Mouse (Mus musculus) limb, embryonic 12.5 days (tissue): ENCODE measurements around the gene Cox18. TPM values are rescaled to one million over a fixed set of nuclear protein-coding genes. Genes with fewer than 3 reads are reported as not detected.
"Not testable (repeated sequence)": the region's sequence is repeated elsewhere in the genome, so short reads cannot be mapped to it uniquely, and the experiment has no call there.

Experiments used
- ATAC-seq: fragments of 200-750 bp; cut with Nextera tagmentation; 2 replicates; pipeline ENCODE4 v1.8.0; 2017; ENCODE audit warnings: low read depth, moderate TSS enrichment; ENCODE audit not compliant: insufficient number of reproducible peaks, insufficient read depth, low FRiP score, low TSS enrichment
- H3K27ac ChIP-seq: fragments of 300-500 bp; sonication (generic); 2 replicates; pipeline ENCODE4 v1.5.1; 2016; ENCODE audit warnings: mild to moderate bottlenecking, moderate library complexity
- H3K27me3 ChIP-seq: fragments of 300-500 bp; sonication (generic); 2 replicates; pipeline ENCODE4 v1.6.1; 2016; ENCODE audit warnings: mild to moderate bottlenecking, moderate library complexity
- H3K36me3 ChIP-seq: fragments of 300-500 bp; sonication (generic); 2 replicates; pipeline ENCODE4 v1.6.1; 2016; ENCODE audit warnings: mild to moderate bottlenecking, moderate library complexity
- H3K4me1 ChIP-seq: fragments of 300-500 bp; sonication (generic); replicated peaks from 2 replicates; pipeline ENCODE4 v1.6.1; 2016
- H3K4me2 ChIP-seq: fragments of 300-500 bp; sonication (generic); 2 replicates; pipeline ENCODE4 v1.6.1; 2016; ENCODE audit warnings: mild to moderate bottlenecking, moderate library complexity
- H3K4me3 ChIP-seq: fragments of 300-500 bp; sonication (generic); replicated peaks from 2 replicates; pipeline ENCODE4 v1.5.1; 2016; ENCODE audit warnings: mild to moderate bottlenecking
- H3K9ac ChIP-seq: fragments of 300-500 bp; sonication (generic); replicated peaks from 2 replicates; pipeline ENCODE4 v1.6.1; 2016; ENCODE audit warnings: mild to moderate bottlenecking, moderate library complexity
- H3K9me3 ChIP-seq: fragments of 300-500 bp; sonication (generic); 2 replicates; pipeline ENCODE4 v1.6.1; 2016; ENCODE audit warnings: mild to moderate bottlenecking, moderate library complexity
- WGBS: fragments of 180-500 bp; shearing (Covaris S2); methylation state at CpG from one replicate; pipeline ENCODE4 v1.1.7; 2016; 5-methylcytosine and 5-hydroxymethylcytosine counted together
- polyA plus RNA-seq: library from polyadenylated mRNA; unstranded; fragments of >200 nt; fragmentation: Nextera tagmentation; extraction: Ambion mirVana; gene quantifications from 2 replicates; pipeline ENCODE4 v1.2.1, GENCODE M21; 2016

Gene Cox18
- 34.4 and 35.9 TPM in 2 replicates for polyA plus RNA-seq

DNA sequence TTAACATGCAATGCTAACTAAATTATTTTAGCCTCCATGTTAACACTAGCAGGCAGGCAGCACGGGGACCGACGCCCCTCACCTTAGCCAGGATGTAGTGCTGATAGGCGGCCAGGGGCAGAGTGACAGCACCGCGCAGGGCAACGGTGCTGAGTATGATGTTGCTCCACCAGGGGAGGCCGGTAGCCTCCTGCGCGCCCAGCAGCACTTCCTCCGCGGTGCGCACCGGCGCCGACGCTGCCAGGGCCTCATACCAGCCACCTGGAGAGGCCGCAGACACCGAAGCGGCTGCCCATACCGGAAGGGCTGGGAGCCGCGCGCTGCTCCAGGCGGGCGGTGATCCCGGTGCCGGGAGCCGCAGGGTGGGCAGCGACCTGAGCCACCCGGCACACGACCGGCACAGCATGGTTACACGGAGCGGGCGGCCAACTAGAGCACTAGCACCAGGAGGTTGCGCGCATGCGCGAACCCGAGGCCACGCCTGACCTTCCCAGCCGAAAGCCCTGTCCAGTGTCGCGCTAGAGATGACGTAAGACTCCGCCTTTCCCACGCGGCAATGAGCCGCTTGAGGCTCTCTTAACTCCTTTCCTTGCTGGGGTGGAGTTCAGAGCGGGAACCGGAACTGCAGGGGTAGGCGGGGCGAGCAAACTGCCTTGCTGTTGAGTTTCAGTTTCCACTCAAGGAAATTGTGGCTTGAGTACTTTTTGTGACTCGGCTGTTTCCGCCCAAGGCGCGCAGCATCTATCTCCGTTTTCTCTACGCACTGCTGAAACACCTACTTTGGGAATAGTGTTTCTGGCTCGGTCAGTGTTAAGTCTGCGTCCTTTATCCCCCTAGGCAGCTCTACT, at the start of gene Cox18:
TSS of gene Cox18 (minus strand) at position 468 of the 848 bp plus-strand sequence.
- peak within 1 kb of the TSS; percentile 68 for H3K4me2 ChIP-seq
- H3K9ac ChIP-seq, result peak within 1 kb of the TSS; percentile 83
- H3K9me3 ChIP-seq, result no peaks in the 10 kb centered on the region
- no peaks in the 10 kb centered on the region for H3K27me3 ChIP-seq
- H3K36me3 ChIP-seq, result peaks cover 51% of the 10 kb centered on the region
- H3K4me3 ChIP-seq, result peak within 1 kb of the TSS; percentile 79
- H3K4me1 ChIP-seq, result peaks cover 6% of the 10 kb centered on the region
- peak; percentile 99 for ATAC-seq
- peak within 1 kb of the TSS; percentile 90 for H3K27ac ChIP-seq
- WGBS, result under 1% methylated on average over 62 of the region's 62 CpGs

- 80% methylated on average over 2 of the region's 2 CpGs for WGBS
- not testable (repeated sequence) for H3K4me3 ChIP-seq, H3K27ac ChIP-seq, H3K27me3 ChIP-seq, H3K4me2 ChIP-seq, ATAC-seq, H3K9me3 ChIP-seq, H3K4me1 ChIP-seq, H3K9ac ChIP-seq
- H3K36me3 ChIP-seq, result peaks cover 81% of the 10 kb centered on the region
Observed at GRCm38 (mm10) chr5:90262230-90262629, 38.4 kb upstream of the Cox18 start.

DNA sequence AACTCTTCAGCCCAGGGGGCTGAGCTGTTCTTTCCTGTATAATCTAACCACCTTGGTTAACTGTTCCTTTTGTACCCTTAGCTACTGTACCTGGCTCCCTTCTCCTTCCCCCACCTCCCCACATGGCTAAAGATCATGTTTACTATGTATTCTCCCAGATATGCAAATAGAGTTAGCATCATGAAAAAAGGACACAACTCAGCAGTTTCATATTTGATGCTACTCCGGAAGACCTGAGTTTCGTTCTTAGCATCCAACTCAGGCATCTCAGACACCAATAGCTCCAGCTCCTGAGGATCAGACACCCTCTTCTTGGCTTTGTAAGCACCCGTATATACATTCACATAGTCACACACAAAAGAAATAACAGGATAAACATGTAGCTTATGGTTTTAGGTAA, 33.2 kb upstream of the Cox18 start:
- no peak overlapping the region for H3K4me3 ChIP-seq
- no peaks in the 10 kb centered on the region for H3K27me3 ChIP-seq
- 95% methylated on average over 3 of the region's 3 CpGs for WGBS
- no peaks in the 10 kb centered on the region for H3K9me3 ChIP-seq
- H3K36me3 ChIP-seq, result peaks cover 93% of the 10 kb centered on the region
- no peak overlapping the region for H3K27ac ChIP-seq
- no peak overlapping the region for H3K9ac ChIP-seq
- H3K4me1 ChIP-seq, result no peaks in the 10 kb centered on the region
- no peak for ATAC-seq
- no peak overlapping the region for H3K4me2 ChIP-seq

GRCm38 (mm10) chr5:90247503-90247902, 23.7 kb upstream of the Cox18 start:
- Histone ChIP-seq H3K9ac (no peak overlapping the region), H3K4me2 (no peak overlapping the region), H3K36me3 (peaks cover 79% of the 10 kb centered on the region), H3K27ac (no peak overlapping the region), H3K27me3 (no peaks in the 10 kb centered on the region), H3K4me3 (no peak overlapping the region), H3K9me3 (no peaks in the 10 kb centered on the region), H3K4me1 (no peaks in the 10 kb centered on the region)
- ATAC-seq, result no peak

- no peak for ATAC-seq
- Histone ChIP-seq H3K9me3 (no peaks in the 10 kb centered on the region), H3K4me3 (no peak overlapping the region), H3K27ac (no peak overlapping the region), H3K27me3 (no peaks in the 10 kb centered on the region), H3K4me2 (no peak overlapping the region), H3K9ac (no peak overlapping the region), H3K36me3 (peaks cover 80% of the 10 kb centered on the region), H3K4me1 (no peaks in the 10 kb centered on the region)
- 89% methylated on average over 2 of the region's 2 CpGs for WGBS
Observed at GRCm38 (mm10) chr5:90246987-90247386, 23.2 kb upstream of the Cox18 start.

GRCm38 (mm10) chr5:90246567-90246966, 22.8 kb upstream of the Cox18 start:
- Histone ChIP-seq H3K36me3 (peaks cover 80% of the 10 kb centered on the region), H3K4me2 (no peak overlapping the region), H3K27me3 (no peaks in the 10 kb centered on the region), H3K4me3 (no peak overlapping the region), H3K9ac (no peak overlapping the region), H3K27ac (no peak overlapping the region), H3K9me3 (no peaks in the 10 kb centered on the region), H3K4me1 (no peaks in the 10 kb centered on the region)
- ATAC-seq, result no peak
- WGBS, result 80% methylated on average over 4 of the region's 4 CpGs

GRCm38 (mm10) chr5:90245416-90245815, 21.6 kb upstream of the Cox18 start:
- no peaks in the 10 kb centered on the region for H3K27me3 ChIP-seq
- no peaks in the 10 kb centered on the region for H3K9me3 ChIP-seq
- ATAC-seq, result no peak
- H3K4me3 ChIP-seq, result no peak overlapping the region
- 79% methylated on average over 4 of the region's 4 CpGs for WGBS
- H3K4me2 ChIP-seq, result no peak overlapping the region
- H3K27ac ChIP-seq, result no peak overlapping the region
- peaks cover 76% of the 10 kb centered on the region for H3K36me3 ChIP-seq
- no peaks in the 10 kb centered on the region for H3K4me1 ChIP-seq
- no peak overlapping the region for H3K9ac ChIP-seq

DNA sequence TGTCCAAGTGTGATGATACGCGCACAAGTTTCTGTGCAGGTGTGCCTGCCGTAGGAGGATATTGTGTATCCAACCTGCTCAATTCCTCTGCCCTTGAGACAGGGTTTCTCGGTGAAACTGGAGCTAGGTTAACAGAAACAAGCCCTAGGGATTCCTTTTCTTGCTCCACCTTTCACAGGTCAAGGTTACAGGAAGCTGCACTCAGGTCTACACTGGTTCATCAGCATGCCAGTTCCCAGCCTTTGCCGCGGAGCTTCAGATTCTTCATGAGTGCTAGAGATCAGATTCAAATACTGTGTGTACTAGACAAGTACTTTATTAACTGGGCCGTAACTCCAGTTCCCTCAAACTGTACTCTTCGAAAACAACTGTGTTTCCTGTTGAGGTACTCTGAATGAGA, 11.4 kb upstream of the Cox18 start:
- H3K4me1 ChIP-seq, result no peaks in the 10 kb centered on the region
- H3K4me2 ChIP-seq, result no peak overlapping the region
- no peaks in the 10 kb centered on the region for H3K9me3 ChIP-seq
- peaks cover 87% of the 10 kb centered on the region for H3K36me3 ChIP-seq
- no peak overlapping the region for H3K4me3 ChIP-seq
- 99% methylated on average over 8 of the region's 8 CpGs for WGBS
- ATAC-seq, result no peak
- no peaks in the 10 kb centered on the region for H3K27me3 ChIP-seq
- H3K27ac ChIP-seq, result no peak overlapping the region
- no peak overlapping the region for H3K9ac ChIP-seq

- H3K4me2 ChIP-seq, result no peak overlapping the region
- ATAC-seq, result no peak
- no peaks in the 10 kb centered on the region for H3K9me3 ChIP-seq
- no peaks in the 10 kb centered on the region for H3K27me3 ChIP-seq
- H3K4me3 ChIP-seq, result no peak overlapping the region
- no peak overlapping the region for H3K9ac ChIP-seq
- H3K36me3 ChIP-seq, result peaks cover 90% of the 10 kb centered on the region
- 93% methylated on average over 4 of the region's 4 CpGs for WGBS
- no peak overlapping the region for H3K27ac ChIP-seq
- H3K4me1 ChIP-seq, result no peaks in the 10 kb centered on the region
Observed at GRCm38 (mm10) chr5:90233305-90233704, 9.5 kb upstream of the Cox18 start.

GRCm38 (mm10) chr5:90229760-90230159, 6.0 kb upstream of the Cox18 start:
- no peak overlapping the region for H3K27ac ChIP-seq
- ATAC-seq, result no peak
- H3K36me3 ChIP-seq, result peaks cover 77% of the 10 kb centered on the region
- no peaks in the 10 kb centered on the region for H3K4me1 ChIP-seq
- no peak overlapping the region for H3K9ac ChIP-seq
- 98% methylated on average over 2 of the region's 2 CpGs for WGBS
- H3K9me3 ChIP-seq, result no peaks in the 10 kb centered on the region
- no peaks in the 10 kb centered on the region for H3K27me3 ChIP-seq
- no peak overlapping the region for H3K4me3 ChIP-seq
- no peak overlapping the region for H3K4me2 ChIP-seq

DNA sequence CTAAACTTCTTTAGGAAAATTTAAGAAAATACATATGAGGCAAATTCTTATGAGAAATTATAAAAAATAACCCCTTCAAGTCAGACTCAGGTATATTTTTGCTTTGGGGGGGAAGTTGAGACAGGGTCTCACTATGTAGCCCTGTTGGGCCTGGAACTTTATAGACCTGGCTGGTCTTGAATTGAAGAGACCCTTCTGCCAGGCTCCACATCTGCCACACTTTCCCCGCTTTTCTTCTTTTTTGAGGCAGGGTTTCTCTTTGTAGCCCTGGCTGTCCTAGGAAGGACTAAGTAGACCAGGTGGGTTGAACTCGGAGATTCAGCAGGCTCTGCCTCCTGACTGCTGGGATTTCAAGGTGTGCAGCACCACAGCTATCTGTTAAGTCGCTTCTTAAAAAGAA, 2.9 kb upstream of the Cox18 start:
- peaks cover 6% of the 10 kb centered on the region for H3K4me1 ChIP-seq
- WGBS, result 96% methylated on average over 3 of the region's 3 CpGs
- peaks cover 55% of the 10 kb centered on the region for H3K36me3 ChIP-seq

GRCm38 (mm10) chr5:90224730-90225129, 929 bp upstream of the Cox18 start:
- Histone ChIP-seq H3K4me2 (peak overlapping the region; percentile 68; the same call in 1 of the 2 replicates), H3K36me3 (peaks cover 53% of the 10 kb centered on the region), H3K4me1 (peaks cover 6% of the 10 kb centered on the region), H3K4me3 (no peak overlapping the region), H3K9me3 (no peaks in the 10 kb centered on the region), H3K27ac (no peak overlapping the region; the same call in 1 of the 2 replicates), H3K9ac (no peak overlapping the region), H3K27me3 (no peaks in the 10 kb centered on the region)
- WGBS, result 85% methylated on average over 5 of the region's 5 CpGs
- no peak for ATAC-seq

More for the DNA sequence above, 2.9 kb upstream of the Cox18 start:
- no peaks in the 10 kb centered on the region for H3K9me3 ChIP-seq
- H3K9ac ChIP-seq, result no peak overlapping the region
- no peak overlapping the region for H3K27ac ChIP-seq
- no peak overlapping the region for H3K4me2 ChIP-seq
- ATAC-seq, result no peak
- H3K4me3 ChIP-seq, result no peak overlapping the region
- no peaks in the 10 kb centered on the region for H3K27me3 ChIP-seq
